Mouse (Mus musculus) heart, embryonic 10.5 days (tissue): Measurements from ENCODE around the gene Sacm1l. TPM values are rescaled to one million over a fixed set of nuclear protein-coding genes. Genes with fewer than 3 reads are reported as not detected.

ENCODE experiments used
- DNase-seq: peaks from one replicate; pipeline ENCODE4 v3.0.0-alpha.2; 2017; ENCODE audit warnings: low spot score
- H3K27ac ChIP-seq: fragments of 300-500 bp; sonication (generic); 2 replicates; pipeline ENCODE4 v1.5.1; 2016; ENCODE audit warnings: mild to moderate bottlenecking
- H3K27me3 ChIP-seq: fragments of 300-500 bp; sonication (generic); 2 replicates; pipeline ENCODE4 v1.6.1; 2016; ENCODE audit warnings: mild to moderate bottlenecking; ENCODE audit not compliant: poor library complexity, insufficient read depth, severe bottlenecking
- H3K36me3 ChIP-seq: fragments of 300-500 bp; sonication (generic); 2 replicates; pipeline ENCODE4 v1.6.1; 2016; ENCODE audit warnings: mild to moderate bottlenecking, moderate library complexity
- H3K4me1 ChIP-seq: fragments of 300-500 bp; sonication (generic); 2 replicates; pipeline ENCODE4 v1.6.1; 2016; ENCODE audit warnings: mild to moderate bottlenecking
- H3K4me3 ChIP-seq: fragments of 300-500 bp; sonication (generic); 2 replicates; pipeline ENCODE4 v1.5.1; 2016; ENCODE audit warnings: mild to moderate bottlenecking, moderate library complexity
- H3K9me3 ChIP-seq: fragments of 300-500 bp; sonication (generic); 2 replicates; pipeline ENCODE4 v1.6.1; 2016; ENCODE audit warnings: mild to moderate bottlenecking, moderate library complexity
- WGBS: fragments of 180-500 bp; shearing (Covaris S2); methylation state at CpG from one replicate; pipeline ENCODE4 v1.1.7; 2016; 5-methylcytosine and 5-hydroxymethylcytosine counted together
- polyA plus RNA-seq: library from polyadenylated mRNA; unstranded; fragments of >200 nt; fragmentation: Nextera tagmentation; extraction: Ambion mirVana; gene quantifications from 2 replicates; pipeline ENCODE4 v1.2.1, GENCODE M21; 2016

Sacm1l gene
- polyA plus RNA-seq, 1 experiment from 2014 or later: 42.6 TPM

- Histone ChIP-seq H3K36me3 (no peaks in the 10 kb centered on the region), H3K9me3 (no peaks in the 10 kb centered on the region), H3K4me3 (no peak overlapping the region), H3K27me3 (no peaks in the 10 kb centered on the region), H3K4me1 (no peaks in the 10 kb centered on the region), H3K27ac (no peak overlapping the region)
- DNase-seq: no peak
- WGBS: 78% methylated on average over 2 of the region's 2 CpGs
These were observed 95.2 kb downstream of the Sacm1l start for GRCm38 (mm10) chr9:123624741-123625140.

DNA sequence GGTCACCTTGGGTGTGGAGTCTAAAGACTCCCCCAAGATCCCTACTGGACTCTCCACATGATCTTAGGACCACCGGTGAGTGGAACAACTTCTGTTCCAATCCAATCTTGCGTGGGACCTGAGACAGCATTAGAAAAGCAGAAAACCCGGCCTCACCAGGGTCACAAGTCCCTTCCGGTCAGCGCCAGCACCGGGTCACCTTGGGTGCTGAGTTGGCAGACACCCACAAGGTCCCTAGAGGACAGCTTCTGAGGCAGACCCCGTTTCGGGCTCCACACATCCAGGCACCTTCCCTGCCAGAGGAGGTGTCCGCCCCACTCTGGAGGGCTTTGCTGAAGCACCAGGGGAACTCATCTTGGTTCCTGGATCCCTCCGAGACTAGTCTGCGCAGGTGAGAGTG, 96.3 kb downstream of the Sacm1l start:
- DNase-seq: no peak
- Histone ChIP-seq H3K27me3 (no peaks in the 10 kb centered on the region), H3K4me1 (no peaks in the 10 kb centered on the region), H3K27ac (no peak overlapping the region), H3K9me3 (no peaks in the 10 kb centered on the region), H3K4me3 (no peak overlapping the region), H3K36me3 (no peaks in the 10 kb centered on the region)
- WGBS: 86% methylated on average over 11 of the region's 11 CpGs

DNA sequence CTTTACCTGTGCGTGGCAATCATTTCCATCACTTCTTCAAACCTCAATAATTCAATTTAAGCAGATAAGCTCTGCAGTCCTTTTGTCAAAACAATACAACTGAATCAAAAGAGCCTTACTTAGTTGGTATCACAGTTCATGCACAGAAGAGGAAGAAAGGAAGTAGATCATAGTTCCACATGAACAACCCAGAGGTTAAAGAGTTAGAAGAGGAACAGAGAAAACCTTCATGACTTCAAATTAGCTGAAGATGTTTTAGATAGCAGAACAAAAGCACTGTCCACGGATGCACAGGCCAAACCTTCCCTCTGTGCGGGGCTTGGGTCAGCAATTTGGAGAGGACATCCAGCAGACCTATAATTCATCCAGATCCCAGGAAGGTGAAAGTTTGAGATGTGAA, 102.1 kb downstream of the Sacm1l start:
- H3K27me3 ChIP-seq: no peaks in the 10 kb centered on the region
- 83% methylated on average over 3 of the region's 3 CpGs for WGBS

DNA sequence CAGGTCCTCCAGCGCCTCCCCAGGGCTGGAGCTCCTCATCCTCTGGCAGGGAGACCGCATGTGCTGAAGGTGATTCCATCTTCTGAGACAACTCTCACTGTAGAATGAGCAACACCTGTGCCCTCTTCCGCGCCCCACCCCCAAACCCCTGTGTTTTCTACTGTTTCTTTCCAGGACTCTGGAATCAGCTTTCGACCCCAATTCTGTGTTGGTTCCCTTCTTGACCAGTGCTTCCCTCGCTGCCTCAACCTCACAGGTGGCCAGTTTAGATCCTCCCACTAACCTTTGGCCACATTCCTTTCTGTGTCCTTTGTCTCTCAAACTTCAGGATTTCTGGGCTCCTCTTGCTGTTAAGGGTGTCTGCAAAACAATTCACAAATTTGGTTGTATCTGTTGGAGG, 102.7 kb downstream of the Sacm1l start, which contains the start of gene Slc6a20b:
Slc6a20b (minus strand) TSS at position 285 of the 400 bp plus-strand sequence.
- no peak for DNase-seq
- H3K4me1 ChIP-seq: no peaks in the 10 kb centered on the region
- no peak within 1 kb of the TSS for H3K27ac ChIP-seq
- 78% methylated on average over 6 of the region's 6 CpGs for WGBS
- 0 out of 2 replicates have a peak, but pooled peaks cover 4% of the 10 kb centered on the region for H3K27me3 ChIP-seq
- no peaks in the 10 kb centered on the region for H3K36me3 ChIP-seq
- H3K9me3 ChIP-seq: no peaks in the 10 kb centered on the region
- no peak within 1 kb of the TSS for H3K4me3 ChIP-seq

More for the DNA sequence above, 102.1 kb downstream of the Sacm1l start:
- H3K27ac ChIP-seq: no peak overlapping the region
- H3K9me3 ChIP-seq: no peaks in the 10 kb centered on the region
- no peak overlapping the region for H3K4me3 ChIP-seq
- no peaks in the 10 kb centered on the region for H3K4me1 ChIP-seq
- no peaks in the 10 kb centered on the region for H3K36me3 ChIP-seq
- DNase-seq: no peak

DNA sequence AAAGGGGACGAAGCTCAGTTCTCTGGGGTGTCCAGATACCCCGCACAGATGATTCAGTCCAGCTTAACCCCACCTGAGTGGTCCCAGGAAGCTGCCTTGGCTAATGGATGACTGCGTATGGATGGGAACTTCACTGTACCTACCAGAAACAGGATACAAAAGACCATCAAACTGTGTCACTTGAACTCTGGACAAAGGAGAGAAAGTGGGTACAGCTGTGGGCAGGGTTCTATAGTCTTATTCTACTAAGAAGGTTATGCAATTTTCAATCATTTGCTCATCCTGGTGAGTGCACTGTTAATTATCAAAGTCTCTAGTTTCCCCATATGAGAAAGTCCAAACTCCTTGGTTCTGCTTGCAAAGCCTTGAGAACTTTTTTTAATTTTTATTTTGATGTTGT, 103.4 kb downstream of the Sacm1l start:
- Histone ChIP-seq H3K4me3 (no peak overlapping the region), H3K27me3 (peaks cover 4% of the 10 kb centered on the region; the same call in 1 of the 2 replicates), H3K9me3 (no peaks in the 10 kb centered on the region), H3K4me1 (no peaks in the 10 kb centered on the region), H3K36me3 (no peaks in the 10 kb centered on the region), H3K27ac (no peak overlapping the region)
- WGBS: 84% methylated on average over 3 of the region's 3 CpGs
- DNase-seq: no peak

- H3K27me3 ChIP-seq: peaks cover 18% of the 10 kb centered on the region; the same call in 1 of the 2 replicates
- H3K9me3 ChIP-seq: no peaks in the 10 kb centered on the region
- no peak overlapping the region for H3K4me3 ChIP-seq
- peaks cover 5% of the 10 kb centered on the region for H3K4me1 ChIP-seq
- WGBS: 64% methylated on average over 5 of the region's 5 CpGs
- no peak overlapping the region for H3K27ac ChIP-seq
- no peaks in the 10 kb centered on the region for H3K36me3 ChIP-seq
- no peak for DNase-seq
These were observed 107.2 kb downstream of the Sacm1l start for GRCm38 (mm10) chr9:123636771-123637170.

GRCm38 (mm10) chr9:123638231-123638630, 108.7 kb downstream of the Sacm1l start:
- no peak for DNase-seq
- H3K9me3 ChIP-seq: no peaks in the 10 kb centered on the region
- H3K36me3 ChIP-seq: no peaks in the 10 kb centered on the region
- no peak overlapping the region for H3K4me3 ChIP-seq
- H3K27ac ChIP-seq: no peak overlapping the region
- peaks cover 18% of the 10 kb centered on the region; the same call in 1 of the 2 replicates for H3K27me3 ChIP-seq
- H3K4me1 ChIP-seq: peaks cover 5% of the 10 kb centered on the region

DNA sequence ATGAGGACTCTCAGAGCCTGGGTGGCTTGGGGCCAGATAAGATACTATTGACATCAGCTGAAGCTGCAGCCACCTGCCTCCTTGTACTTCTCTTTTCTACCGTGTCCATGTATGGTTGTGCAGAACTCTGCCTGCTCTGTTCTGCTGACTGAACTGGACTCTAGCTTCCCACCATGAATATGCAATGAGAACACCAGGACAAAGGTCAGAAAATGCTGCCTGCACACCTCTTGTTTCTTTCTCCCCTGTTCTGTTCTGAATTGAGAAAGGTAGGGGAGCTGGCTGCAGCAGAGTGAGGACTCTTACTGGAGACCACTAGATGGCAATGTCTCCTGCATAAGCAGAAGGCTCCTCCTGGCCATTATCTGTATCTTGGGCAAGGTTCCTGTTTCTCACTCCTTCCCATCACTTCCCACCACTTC, 109.1 kb downstream of the Sacm1l start:
- no peak overlapping the region for H3K27ac ChIP-seq
- no peak for DNase-seq
- peaks cover 5% of the 10 kb centered on the region for H3K4me1 ChIP-seq
- WGBS: 67% methylated on average over 1 of the region's 1 CpGs
- H3K27me3 ChIP-seq: peaks cover 18% of the 10 kb centered on the region; the same call in 1 of the 2 replicates
- no peaks in the 10 kb centered on the region for H3K9me3 ChIP-seq
- no peak overlapping the region for H3K4me3 ChIP-seq
- no peaks in the 10 kb centered on the region for H3K36me3 ChIP-seq

DNA sequence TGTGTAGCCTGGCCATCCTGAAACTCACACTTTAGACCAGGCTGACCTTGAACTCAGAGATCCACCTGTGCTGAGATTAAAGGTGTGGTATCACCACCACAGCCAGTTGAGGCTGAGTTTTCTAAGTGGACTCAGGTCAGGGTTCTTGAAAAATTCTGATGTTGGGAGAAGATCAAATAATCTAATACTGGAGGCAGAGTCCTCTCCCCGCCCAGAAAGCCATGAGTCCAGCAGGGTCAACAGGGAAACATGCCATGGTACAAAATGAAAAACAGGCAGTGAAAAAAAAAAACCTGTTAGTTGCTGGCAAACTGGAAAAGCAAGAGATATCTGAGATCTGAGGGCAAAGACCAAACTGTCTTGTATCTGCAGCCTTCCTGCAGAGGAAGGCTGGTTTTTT, 110.5 kb downstream of the Sacm1l start:
- no peak for DNase-seq
- no peaks in the 10 kb centered on the region for H3K9me3 ChIP-seq

More for the DNA sequence above, 110.5 kb downstream of the Sacm1l start:
- Histone ChIP-seq H3K27me3 (peaks cover 23% of the 10 kb centered on the region; the same call in 1 of the 2 replicates), H3K36me3 (no peaks in the 10 kb centered on the region), H3K4me3 (no peak overlapping the region), H3K27ac (no peak overlapping the region), H3K4me1 (peaks cover 5% of the 10 kb centered on the region)
- WGBS: 69% methylated on average over 1 of the region's 1 CpGs

Other genes with a start within 250 kb of the Sacm1l start
- 639 and 838 TPM in 2 replicates for gene Lars2, start 162.8 kb upstream of the Sacm1l start, polyA plus RNA-seq
- 39.0 and 39.2 TPM in 2 replicates for gene Limd1, start 51.1 kb upstream of the Sacm1l start, polyA plus RNA-seq
- 0.16 and 0.35 TPM in 2 replicates for gene Slc6a20b, start 102.8 kb downstream of the Sacm1l start, polyA plus RNA-seq
- gene Ccr9, start 148.7 kb downstream of the Sacm1l start, polyA plus RNA-seq: not detected in 2 replicates
- gene Slc6a20a, start 149.1 kb downstream of the Sacm1l start, polyA plus RNA-seq: not detected in 2 replicates
- gene Lztfl1, start 187.9 kb downstream of the Sacm1l start, polyA plus RNA-seq: 26.5 and 28.4 TPM in 2 replicates